Mouse (Mus musculus): ENCODE measurements around the gene Lrrc73.
A peak's percentile ranks its signal among the peaks of the same experiment; 100 is the strongest.

Lrrc73 gene

DNA sequence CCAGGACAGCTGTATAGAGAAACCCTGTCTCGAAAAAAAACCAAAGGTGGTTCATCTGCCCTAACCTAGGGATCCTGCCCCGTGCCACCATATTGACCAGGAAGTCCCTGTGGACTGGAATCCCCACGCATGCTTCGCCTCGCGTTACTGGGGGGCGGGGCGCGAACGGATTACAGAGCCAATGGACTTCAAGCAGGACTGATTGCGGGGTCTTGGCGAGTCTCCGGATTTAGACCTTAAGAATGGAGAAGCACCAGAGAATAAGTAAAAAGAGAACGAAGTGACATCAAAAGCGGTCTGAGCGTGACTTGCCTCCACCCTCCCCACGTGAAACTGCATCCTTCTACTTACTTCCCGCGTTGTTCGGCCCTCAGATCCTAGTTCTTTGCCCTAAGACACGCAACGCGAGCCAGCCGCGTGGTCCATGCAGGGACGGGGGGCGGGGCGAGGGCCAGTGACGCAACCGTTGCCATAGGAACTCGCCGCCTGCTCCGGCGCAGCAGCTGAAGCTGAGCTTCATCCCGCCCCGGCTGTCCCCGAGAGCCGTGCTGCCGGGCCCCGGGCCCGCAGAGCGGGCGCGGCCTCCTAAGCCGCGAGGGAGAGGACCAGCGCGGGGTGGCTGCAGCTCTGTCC, at the start of gene Lrrc73:
Gene Lrrc73, plus strand, starts transcription at position 80 of the 633 bp plus-strand sequence.
- DNase-seq = peak; percentile 90

DNA sequence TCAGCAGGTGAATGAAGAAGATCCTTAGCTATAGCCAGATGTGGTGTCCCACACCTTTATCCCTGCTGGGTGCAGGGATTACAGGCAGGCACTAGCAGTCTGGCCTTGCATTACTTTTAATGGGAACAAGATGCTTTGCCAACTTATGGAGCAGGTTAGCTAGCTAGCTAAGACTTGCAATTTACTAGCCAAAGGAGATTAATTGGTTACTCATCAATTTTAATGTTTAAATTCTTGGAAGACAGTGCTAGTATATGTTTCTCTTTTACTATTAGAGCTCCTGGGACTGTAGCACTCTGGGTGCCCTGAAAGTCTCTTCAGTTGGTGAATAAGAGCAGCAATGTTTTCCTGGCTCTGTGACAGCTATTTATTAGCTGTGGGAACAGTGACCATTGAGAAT, 46.7 kb upstream of the Lrrc73 start:
- DNase-seq = no peak

DNA sequence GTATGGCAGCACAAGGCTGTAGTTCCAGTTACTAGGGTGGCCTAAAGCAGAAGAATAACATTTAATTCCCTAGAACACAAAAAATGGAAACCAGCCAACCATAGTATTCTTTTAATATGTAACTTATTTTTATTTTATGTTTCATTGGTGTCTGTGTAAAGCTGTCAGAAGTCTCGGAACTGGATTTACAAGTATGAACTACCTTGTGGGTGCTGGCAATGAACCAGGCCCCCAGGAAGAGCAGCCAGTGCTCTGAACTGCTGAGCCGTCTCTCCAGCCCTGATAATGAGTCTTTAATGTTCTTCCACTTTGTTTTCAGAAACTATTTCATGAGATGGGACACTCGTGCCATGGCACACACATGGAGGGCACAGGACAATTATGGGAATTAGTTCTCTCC, 42.8 kb upstream of the Lrrc73 start:
- DNase-seq = no peak

DNA sequence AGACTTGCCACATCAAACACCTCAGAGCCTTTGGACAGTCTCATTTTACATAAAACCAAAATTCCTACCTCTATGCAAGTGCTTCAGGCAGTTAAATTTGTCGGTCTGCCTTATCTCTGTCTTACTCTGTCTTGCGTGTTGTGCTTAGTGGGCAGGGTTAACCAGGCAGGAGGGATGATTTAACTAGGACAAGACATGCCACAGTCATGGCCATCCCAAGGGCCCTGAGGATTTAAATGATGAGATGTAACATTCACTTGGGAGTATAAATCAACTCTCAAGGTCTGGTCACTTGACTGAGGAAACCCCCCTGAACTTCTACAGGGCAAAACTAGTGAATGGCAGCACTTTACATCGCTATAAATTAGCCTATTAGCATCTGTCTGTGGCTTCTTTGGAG, 31.7 kb upstream of the Lrrc73 start:
- no peak for DNase-seq

DNA sequence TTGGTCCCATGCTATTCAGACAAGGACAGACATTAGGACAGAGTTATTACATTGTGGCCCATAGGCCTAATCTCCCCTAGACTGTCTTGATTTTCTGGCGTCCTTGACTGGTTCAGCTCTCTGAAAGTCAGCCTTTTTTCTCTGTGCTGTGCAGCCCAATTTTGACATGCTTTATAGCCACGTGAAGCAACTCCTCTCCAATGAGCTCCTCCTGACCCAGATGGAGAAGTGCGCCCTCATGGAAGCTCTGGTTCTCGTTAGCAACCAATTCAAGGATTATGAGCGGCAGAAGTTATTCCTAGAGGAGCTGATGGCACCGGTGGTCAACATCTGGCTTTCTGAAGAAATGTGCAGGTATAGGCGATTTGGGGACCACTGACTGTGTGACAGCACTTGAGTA, 25.8 kb upstream of the Lrrc73 start:
- no peak for DNase-seq

DNA sequence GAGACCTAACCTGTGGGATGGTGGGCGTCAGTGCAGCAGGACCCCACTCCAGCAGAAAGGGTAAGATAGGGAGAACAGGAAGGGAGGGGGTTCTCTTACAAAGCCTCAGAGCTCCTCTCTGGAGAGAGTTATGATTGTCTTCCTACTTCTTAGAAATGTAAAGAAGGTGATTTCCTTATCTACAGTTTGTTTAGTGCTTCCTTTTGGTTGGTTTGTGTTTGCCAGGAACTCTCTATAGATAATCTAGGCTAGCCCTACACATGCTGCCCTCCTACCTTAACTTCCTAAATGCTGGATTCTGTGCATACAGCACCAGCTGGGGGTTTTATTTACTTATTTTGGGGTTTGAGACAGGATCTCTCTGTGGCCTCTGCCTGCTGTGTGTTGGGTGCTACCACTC, 17.3 kb upstream of the Lrrc73 start:
- no peak for DNase-seq

DNA sequence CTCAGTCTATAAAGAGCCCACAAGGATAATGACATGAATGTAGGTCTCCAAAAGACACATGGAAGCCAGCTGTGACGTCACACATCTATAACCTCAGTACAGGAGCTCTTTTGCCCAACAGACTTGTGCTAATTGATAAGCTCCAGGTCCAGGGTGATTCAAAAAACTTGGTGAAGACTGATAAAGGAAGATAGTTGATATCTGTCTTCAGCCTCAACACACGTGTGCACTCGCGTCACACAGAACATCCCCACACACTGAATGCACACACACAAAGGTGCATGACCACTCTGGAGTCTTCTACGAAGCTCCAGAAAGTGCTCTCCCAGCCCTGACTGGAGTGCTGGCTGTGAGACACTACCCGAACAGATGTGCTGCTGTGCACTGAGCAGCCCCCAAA, 16.3 kb upstream of the Lrrc73 start:
- DNase-seq = no peak

DNA sequence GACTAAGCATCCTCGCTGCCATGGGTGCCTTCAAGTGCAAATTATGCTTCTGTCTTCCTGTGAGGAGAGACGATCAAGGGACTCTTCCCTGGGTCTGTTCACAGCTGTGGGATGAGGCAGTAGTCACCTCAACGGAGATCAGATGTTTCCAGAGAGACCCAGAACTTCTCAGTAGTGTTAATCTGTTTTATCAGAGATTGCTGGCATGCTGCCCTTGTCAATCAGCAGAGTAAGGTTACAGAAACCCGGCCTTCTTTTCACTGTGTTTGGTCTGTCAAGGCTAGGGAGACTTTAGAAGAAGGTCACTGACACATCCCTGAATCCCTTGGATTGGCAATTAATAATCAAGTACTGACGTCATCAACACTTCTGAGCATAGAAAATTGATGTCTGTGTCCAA, 15.9 kb upstream of the Lrrc73 start:
- no peak for DNase-seq

DNA sequence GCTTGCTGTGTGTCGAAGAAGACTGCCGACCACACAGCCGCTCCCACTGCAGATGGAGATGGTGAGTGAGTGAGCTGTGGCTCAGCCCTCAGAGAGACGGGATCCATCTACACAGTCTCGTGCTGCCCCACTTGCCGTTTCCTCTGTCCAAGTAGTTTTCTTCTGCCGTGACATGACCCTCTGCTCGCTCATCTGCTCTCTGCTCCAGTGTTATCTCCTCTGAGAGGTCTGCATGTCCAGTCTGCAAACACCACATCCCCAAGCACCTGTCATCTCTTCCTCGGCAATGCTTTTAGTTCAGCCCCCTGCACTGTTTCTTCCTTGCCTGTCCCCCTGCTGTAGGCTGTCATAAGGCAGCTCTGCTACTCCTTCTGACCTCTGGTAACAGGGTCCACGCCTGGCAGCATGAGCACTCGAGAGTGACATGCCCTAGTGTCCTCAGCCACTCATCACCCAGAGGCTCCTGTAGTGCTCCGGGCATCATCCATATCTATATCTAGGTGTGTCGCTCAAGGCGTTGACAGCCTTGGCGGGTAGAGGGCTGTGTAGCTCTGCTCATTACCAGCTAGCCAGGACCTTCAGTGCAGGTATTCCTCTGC, 13.7 kb upstream of the Lrrc73 start:
- no peak for DNase-seq

DNA sequence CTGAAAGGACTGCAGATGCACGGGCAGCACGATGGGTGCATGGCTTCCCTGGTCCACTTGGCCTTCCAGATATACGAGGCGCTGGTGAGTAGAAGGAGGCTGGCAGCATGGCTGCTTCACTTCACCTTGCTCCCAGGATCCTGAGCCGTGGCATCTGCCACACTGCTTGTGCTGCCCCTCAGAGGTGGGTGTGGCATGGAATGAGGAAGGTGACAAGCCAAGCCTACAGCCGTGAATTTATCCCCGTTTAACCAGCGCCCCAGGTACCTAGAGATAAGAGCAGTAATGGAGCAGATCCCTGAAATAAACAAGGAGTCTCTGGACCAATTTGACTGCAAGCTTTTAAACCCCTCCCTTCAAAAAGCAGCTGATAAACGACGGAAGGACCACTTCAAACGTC, 11.9 kb upstream of the Lrrc73 start:
- DNase-seq = no peak

DNA sequence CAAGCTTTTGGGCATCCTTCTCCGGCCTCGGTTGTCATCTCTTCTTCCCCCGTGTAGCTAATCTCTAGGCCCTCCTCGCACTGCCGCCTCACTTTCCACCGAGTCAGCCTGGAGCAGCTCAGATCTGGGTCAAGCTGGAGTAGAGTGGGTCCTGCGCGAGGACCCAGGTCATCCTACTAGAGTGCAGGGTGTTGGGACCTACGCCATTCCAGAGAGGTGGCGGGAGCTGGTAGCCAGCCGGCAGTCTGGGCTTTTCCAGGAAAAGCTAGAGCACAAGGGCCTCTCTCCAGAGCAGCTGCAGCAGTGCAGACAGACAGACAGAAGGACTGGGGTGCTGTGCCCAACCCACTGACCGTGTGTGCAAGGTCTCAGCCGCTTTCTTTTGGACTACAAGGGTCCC, 11.1 kb upstream of the Lrrc73 start:
- no peak for DNase-seq

DNA sequence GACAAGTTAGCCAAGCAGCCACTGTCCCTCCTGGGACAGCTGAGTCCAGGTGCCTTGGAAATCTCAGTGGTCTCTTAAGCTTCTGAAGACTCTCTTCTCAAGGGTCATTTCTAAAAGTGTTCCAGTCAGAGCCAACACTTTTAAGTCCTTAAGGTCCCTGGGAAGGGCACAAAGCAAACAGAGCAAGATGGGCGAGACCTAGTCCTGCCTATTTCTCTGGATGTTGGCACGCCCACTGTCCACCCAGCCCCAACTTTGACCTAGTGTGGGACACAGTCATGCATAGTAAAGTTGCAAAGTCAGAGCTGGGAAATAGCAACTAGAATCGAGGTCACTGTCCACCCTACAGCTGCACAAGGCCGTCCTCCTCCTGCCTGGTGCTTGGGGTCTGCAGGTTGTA, 10.3 kb upstream of the Lrrc73 start:
- no peak for DNase-seq

DNA sequence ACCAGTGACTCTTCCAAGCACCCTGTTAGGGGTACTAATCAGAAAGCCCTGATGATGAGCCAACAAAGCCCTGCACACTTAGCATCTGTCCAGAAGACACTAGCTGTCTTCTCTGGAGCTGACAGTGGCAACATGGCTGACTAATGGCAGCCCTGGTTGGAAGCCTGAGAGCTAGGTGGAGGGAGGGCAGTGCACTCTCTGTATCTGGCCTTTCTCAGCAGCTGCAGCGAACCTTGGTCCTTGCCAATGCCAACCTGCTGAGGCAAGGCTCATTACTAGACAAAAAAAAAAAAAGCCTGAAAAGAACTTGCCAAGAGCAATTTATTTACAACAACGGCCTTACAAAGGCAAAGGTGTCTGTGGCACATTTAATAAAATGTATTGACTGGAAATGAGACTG, 9.7 kb upstream of the Lrrc73 start:
- no peak for DNase-seq

DNA sequence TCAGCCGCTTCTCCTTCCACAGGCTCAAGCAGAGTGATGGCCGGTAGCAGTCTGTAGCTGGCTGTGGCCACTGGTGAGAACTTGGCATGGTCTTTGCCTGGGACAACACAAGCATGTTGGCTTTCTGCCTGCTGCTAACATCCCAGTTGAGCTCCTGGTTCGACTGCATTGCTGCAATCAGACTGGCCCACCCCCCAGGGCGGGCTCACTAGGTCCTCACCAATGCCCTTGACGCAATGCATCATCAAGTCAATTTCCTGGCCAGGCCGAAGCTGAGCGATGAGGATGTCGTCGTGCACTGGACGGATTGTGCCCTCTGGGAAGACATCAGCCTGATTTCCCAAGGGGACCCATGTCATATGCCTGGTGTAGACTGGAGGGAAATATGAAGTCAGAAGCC, 8.8 kb upstream of the Lrrc73 start:
- DNase-seq = no peak

DNA sequence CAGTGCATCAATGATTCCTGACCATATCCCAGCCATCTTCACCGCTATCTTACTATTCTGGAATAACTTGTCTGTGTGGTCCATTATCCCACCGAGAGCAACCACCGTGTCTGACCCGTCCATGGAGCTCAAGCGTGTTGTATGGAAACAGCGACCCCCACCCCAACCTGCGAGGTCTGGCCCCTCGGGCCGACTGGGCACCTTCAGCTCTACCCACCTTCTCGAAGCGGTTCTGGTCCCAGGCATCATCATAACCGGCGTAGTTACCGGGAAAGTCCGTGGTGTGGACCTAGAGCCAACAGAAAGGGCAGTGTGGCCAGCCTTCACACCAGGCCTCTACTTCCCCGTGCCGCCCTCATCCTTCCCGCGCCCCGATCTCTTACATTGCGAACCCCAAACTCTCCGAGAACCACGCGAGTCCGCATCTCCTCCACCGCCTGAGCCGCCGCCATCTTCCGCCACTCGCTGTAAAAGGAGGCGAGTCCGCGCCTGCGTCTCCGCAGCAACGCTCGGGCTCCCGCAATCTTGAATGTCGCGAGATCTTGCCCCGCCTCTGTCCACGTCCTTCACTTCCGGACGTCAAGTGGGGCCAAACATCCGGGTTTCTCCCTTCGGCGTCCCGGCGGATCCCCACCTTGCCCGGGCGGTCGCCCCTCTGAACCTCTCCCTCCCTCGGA, 5.7 kb upstream of the Lrrc73 start, which contains the start of the genes Polr1c and Yipf3:
Gene Polr1c, minus strand, starts transcription at position 543 of the 677 bp plus-strand sequence.
Gene Yipf3, plus strand, starts transcription at position 569 of the 677 bp plus-strand sequence.
- peak; percentile 94 for DNase-seq

DNA sequence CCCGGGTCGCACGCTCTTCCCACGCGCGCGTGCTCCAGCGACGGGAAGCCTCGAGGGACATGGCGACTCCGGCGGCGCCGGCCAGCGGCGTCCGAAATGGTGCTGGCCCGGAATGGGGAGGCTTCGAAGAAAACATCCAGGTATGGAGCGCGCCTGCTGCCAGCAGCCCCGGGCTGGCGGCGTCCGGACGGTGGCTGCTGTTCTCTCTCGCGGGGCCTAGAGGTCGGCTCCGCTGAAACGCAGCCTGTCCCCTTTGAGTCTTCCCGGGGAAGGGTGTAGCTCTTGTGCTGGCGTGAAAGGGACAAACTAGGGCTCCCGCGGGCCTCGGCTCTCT, 5.2 kb upstream of the Lrrc73 start:
- DNase-seq = no peak

DNA sequence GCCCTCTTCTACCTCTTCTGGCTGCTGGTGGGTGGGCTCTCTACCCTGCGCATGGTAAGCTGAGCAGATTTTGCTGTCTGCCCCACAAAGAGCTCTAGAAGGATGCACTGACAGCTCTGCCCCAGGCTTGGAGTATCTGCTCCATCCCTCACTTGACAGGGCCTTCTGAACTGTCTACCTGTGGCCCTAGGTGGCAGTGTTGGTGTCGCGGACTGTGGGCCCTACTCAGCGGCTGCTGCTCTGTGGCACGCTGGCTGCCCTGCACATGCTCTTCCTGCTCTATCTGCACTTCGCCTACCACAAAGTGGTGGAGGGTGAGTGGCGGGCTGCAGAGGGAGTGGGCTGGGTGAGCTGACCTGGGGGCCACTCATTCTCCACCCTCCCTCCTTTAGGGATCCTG, 2.2 kb upstream of the Lrrc73 start:
- DNase-seq = peak; percentile 21

DNA sequence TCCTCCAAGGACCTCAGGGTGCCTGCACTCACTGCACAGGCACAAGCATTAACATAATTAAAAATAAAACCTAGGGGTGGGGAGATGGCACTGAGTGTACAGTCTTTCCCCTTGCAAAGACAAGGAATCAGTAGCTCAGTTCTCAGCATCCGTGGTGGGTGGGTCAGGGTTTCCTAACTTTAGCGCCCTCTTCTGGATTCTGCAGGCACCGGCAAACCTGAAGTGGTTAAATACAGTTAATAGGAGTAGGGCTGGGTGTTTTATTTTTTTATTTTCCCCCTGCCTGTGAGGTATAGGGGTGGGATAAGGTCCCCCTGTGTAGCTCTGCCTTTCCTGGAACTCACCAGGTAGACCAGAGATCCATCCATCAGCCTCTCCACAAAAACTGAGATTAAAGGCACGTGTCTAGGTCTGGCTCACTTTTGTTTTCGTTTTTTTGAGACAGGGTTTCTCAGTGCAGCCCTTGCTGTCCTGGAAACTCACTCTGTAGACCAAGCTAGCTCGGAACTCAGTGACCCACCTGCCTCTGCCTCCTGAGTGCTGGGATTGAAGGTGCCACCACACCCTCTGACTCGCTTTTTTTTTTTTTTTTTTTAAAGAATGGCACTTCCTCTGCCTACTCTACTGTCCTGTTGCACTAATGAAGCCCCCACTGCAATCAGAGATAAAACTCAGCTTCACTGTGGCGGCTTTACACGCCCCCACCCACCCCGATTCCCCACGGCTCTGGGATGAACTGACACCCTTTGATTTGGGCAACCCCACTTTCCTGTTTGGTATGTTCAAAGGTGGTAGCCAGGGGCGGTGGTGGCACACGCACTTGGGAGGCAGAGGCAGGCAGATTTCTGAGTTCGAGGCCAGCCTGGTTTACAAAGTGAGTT, 520 bp upstream of the Lrrc73 start:
- peak; percentile 55 for DNase-seq

DNA sequence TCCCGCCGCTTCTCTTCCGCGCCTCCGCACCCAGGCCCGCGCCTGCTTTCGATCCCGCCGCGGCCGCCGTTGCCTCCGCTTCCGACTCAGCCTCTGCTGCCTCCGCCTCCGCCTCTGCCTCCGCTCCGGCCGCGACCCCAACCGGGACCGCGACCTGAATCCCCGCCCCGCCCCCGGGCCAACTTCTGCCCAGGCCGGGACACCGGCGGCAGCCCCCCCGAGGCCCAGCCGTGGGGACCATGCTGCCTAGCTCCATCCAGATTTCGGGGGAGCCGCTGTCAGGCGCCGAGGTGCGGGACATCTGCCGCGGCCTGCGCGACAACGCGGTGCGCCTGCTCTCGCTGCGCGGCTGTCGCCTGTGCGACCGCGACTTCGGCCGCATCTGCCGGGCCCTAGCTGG, 775 bp downstream of the Lrrc73 start:
- no peak for DNase-seq

DNA sequence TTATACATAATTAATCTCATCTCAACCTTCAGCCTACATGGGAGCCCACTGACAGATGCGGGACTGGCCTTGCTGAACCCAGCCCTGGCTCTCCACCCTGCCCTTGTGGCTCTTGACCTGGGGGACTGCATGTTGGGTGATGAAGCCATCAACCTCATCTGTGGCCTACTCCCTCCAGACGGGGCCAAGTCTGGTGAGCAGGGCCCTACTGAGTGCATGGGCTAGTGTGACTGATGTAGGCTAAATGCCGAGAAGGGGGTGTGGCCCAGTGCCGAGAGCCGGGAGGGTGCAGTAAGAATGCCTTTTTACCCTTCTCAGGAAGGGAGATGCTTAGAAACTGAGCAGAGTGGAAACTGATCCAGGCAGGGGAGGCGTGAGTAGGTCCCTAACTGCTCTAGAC, 1.8 kb downstream of the Lrrc73 start:
- no peak for DNase-seq

DNA sequence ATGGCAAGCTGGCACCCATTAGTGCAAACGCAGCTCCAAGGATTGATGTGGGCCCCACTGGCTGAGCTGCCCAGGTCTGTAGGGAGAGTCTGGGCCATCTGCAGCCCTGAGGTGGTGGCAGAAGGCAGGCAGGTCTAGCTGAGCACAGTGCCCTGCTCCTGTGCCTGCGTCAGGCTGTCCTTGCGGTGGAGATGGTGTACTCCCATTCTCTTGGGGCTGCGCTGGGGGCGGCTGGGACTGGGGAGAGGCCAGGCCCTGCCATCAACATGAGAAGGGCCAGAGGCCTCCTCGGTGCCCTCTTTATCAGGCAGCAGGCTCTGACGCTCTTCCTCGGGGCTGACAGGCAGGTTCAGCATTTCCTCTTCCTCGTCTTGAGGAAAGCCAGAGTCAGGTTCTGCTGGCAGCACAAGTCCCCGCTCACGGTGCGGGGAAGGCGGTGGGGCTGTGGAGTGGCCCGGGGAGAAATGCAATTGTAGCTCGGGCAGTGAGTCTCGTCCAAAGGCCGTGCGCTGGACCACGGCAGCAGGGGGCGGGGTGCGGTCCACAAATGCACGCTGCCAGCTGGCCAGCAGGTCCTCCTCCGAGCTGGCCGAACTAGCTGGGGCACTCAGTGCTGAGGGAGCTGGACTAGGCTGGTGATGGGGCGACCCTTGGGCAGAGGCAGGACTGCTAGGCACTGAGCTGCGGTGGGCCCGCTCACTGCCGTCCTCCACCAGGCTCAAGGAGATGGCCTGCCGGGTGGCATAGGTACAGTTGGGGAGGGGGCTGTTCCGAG, 5.1 kb downstream of the Lrrc73 start:
- DNase-seq = no peak

DNA sequence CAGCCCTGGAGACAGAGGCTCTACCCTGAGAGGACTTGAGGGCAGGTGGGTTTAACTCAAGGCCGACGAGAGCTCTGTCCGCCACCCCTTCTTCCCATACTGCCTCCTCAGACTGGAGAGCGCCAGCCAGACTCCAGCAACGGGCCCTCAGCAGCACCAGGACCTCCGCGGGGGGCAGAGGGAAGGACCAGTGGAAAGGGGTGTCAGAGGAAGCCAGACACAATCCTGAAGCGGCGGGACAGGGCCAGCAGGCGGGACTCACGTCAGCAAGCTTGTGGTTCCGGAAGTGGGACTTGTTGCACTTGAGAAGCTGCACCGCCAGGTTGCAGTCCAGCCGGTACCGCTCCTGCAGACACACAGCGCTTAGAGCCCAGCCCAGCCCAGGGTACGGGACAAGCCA, 6.3 kb downstream of the Lrrc73 start:
- DNase-seq = no peak

DNA sequence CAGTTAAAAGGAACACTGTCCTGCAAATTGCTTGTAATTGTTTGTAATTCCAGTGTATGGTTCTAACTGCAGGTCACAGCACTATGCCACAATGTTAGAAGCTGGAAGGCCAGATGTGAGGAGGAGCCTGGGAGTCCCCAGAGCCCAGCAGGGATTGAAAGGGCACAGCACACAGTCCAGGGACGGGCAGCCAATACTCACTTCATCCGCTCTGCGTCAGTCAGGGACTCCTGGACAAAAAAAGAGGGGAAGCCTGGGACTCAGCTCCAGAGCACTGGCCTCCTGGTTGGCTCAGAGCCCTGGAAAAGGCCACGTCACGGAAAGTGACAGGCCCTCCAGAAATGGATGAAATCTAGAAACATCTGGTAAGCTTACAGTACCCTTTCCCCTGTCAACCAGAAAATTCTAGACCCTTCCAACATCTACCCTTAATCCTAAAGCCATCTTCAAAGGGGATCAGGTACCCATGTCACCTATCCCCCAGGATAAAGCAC, 8.9 kb downstream of the Lrrc73 start:
- no peak for DNase-seq

Data from liver (tissue).